Mouse (Mus musculus) CH12F3 (cell line): Measurements from ENCODE around the gene Plch2.

Experiments used
- in situ Hi-C: fragments of 300-500 bp; cut with MboI; formaldehyde crosslinking; loops from 2 replicates; pipeline ENCODE4 v1.14.3; 2020; ENCODE audit warnings: low sequenced_read_pairs

Plch2 gene

DNA sequence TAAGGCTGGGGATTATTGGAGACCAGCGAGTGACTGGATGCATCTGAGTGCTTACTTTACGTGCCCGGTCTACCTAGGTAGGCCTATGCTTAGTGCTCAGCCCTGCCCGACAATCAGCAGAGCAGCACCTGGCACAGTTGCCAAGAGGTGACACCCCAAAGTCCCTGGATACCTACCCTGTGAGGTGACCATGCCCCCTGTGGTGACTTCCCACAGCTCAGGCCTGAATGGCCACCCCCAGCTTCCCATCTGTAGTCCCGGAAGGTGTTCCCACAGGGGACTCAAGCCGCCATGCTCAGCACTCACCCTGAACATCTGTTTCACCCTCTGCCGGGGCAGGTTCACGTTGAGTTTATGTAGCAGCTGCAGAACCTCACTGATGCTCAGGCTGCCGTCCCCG lies 50.3 kb downstream of the Plch2 start:
- in situ Hi-C loops = no loop called here

DNA sequence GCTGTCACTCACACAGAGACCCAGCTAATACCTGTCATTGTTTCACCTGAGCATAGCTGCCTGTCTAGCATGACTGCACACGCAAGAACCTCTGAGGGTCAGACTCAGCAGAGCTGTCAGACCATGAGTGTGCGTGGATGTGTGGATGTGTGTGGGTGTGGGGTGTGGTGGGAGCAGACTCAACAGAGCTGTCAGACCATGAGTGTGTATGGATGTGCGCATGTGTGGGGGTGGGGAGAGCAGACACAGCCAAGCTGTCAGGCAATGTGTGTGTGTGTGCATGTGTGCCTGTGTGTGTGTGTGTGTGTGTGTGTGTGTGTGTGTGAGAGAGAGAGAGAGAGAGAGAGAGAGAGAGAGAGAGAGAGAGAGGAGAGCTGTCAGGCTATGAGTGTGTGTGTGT lies 51.3 kb downstream of the Plch2 start:
- in situ Hi-C loops = no loop called here

DNA sequence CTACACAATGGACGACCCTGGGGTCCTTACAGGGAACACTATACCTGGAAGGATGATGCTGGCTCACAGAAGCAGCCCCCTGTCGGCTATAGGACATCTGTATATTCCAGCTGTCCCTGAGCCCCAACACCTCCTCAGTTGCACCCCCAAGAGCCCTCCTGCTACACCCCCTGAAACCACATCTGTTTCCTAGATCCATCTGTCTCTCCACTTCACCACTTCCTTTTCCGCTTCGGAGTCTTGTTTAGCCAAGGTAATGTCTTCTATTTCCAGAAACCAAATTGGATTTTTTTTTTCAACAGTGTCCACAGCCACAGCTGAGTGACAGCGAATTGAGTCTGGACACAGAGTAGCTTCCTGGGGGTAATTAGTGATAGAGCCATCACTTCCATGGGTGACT lies 57.2 kb downstream of the Plch2 start:
- in situ Hi-C loops = no loop called here

DNA sequence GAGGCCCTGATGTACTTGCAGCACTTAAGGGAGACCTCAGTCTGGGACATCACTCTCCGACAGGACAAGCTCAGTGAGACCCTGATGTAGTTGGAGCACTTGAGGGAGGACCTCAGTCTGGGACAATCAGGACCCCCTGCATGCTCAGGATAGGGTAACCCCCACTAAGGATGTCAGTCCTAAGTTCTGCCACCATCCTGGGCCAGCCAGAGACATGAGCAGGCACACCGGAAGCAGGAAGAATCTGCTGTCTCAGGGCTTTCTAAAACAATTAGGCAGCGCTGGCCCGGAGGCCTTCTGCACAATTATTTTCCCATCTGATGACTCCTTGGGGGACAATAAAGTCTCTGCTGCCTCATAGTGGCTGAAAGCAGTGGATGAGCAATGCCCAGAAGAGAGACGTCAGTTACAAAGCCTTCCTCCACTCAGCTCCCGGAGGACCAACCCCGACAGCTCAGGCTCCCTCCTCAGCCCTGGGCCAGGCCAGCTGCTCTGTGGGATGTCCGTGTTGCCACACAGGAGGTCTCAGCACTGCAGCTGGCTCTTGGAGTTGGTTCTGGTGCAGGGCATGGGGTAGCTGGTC lies 59.9 kb downstream of the Plch2 start:
- in situ Hi-C loops = no loop called here

DNA sequence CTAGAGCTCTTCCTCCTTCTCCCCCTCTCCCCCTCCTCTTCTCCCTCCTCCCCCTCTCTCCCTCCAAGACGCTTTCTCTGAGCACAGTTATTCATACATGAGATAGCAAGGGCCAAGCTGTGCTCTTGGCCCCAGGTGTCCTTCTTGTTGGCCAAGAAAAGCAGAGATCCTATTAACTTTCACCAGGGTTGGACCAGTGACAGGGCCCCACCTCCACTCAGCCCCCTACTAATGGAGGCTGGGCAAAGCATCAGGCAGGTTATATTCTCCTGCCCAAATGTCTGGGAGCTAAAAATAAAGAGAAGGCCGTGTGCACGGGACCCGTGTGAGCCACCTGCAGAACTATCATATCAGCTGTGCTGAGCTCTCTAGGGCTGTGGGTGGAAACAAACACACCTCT lies 61.7 kb downstream of the Plch2 start:
- in situ Hi-C loops = no loop called here

DNA sequence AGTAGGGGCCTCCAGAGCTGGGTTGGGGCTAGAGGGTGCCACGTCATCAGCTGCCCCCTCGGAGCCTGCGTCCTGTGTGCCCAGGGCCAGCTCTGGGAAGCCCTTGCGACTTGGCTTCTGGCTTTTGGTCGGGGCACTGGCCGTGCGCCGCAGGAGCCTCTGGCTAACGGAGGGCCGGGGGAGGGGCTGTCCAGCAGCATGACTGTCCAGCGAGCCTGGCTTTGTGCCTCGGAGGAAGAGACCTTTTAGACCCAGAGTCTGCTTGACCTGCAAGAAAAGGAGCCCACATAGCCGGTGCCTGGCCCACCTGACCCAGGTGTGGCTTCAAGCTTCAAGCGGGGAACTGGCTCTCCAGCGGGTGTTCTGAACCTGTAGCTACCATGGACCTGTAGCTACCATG lies 69.8 kb downstream of the Plch2 start:
- in situ Hi-C loops = no loop called here

DNA sequence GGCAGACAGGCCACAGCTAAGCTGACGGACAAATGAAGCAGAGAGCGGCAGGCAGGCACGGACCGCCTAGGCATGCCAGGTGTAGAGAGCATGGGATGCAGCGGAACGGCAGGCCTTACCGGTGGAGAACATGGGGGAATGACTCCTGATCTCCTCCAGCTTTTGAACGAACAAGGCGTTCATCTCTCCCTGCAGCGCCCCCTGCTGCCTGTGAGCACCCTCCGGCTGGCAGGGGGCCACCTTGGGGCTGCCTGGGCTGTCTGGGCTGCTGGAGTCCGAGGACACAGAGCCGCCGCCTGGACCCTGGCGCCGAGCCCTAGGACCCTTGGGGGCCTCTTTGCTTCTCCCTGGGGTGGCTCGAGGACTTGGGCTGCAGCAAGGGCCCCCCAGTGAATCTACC lies 70.5 kb downstream of the Plch2 start:
- in situ Hi-C loops = no loop called here

DNA sequence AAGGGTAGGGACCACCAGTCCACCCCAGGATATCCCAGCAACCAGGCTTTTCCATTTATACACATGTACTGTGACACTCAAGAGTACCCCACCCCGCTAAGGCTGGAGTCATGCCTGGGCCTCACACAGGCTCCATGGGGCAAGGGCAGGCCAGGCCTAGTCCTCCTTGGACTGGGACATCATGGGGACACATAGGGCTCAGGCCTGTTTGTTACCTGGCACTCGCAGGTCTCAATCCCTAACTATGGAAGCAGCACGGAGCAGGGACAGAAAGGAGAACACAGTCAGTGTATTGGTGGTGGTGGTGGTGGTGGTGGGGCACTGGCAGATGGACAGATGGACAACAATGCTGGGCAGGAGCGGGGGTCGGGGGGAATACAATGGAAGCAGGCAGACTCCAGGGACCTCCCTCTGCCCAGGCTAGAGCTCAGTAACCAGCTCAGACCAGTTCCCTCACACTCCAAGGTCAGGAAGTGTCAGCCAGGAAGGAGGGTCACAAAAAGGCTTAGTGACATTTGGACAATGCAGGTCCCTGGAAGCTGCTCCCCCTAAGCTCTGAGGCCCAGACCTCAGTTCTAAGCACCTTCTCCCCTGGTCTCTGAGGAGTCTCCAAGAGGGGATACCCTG lies 71.3 kb downstream of the Plch2 start:
- in situ Hi-C loops = no loop called here

DNA sequence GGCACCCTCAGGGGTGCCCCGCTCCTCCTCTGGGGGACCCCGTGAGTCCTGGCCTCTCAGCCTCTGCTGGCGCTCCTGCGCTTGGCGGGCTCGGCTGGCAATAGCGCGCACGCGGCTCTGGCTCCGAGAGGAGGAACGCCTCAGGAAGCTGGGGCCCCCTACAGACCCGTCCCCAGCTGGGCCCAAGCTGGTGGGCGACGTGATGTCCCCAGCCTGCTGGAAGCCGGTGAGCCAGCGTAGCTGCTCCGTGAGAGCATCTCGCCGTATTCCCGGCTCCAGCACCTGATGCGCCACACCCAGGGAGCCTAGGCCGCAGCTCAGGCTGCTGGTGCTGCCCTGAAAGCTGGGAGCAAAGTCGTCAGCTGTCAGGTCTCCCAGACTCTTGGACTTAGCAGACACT lies 72.8 kb downstream of the Plch2 start:
- in situ Hi-C loops = no loop called here

DNA sequence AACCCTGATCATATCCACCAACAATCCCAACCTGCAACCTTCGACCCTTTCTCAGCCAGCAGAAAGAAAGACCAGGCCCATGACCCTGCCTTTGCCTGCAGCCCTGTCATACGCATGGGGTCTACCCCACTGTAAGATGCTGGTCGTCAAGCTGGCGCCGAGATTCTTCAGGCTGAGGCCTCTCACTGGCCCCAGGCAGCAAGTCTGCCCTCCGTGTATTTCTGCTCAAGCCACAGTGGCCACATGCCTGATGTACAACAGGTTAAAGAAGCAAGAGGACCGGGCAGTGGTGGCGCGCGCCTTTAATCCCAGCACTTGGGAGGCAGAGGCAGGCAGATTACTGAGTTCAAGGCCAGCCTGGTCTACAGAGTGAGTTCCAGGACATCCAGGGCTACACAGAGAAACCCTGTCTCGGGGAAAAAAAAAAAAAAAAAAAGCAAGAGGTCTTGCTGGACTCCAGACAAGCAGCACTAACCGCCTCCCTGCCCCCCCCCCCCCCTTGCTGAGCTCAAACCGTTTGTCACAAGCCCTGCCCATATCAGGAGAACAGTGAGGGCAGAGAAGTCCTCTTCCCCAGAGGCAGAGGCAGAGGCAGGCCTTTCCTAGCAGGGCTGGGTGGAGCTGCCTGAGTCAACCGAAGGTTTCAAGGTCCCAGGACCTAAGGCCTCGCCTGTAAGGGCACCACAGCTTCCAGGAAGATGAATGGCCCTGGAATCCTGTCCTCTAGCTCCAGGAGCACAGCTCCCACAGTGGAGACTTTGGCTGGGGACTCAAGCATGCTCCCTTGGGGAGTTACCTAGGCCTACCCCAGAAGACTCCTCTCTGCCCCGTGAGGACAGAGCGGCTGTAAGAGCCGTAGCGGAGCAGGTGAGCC lies 74.1 kb downstream of the Plch2 start:
- in situ Hi-C loops = no loop called here

DNA sequence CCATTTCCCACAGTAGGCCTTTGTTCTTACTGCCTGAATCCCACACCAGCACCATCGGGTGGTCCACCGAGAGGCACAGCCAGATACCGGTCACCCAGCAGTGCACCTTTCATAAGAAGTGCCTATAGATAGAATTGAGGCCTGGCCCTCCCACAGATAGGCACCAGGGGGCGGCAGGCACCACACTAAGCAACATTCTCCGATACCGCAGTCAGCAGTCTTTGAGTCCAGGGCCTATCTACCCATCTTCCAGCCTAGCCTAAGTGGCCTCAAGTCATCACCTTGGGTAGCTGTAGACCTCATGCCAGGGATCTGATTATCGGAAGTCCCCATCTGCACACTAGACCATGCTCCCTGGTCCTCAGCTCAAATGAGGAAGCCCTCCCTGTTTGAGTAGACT lies 75.1 kb downstream of the Plch2 start:
- in situ Hi-C loops = no loop called here

DNA sequence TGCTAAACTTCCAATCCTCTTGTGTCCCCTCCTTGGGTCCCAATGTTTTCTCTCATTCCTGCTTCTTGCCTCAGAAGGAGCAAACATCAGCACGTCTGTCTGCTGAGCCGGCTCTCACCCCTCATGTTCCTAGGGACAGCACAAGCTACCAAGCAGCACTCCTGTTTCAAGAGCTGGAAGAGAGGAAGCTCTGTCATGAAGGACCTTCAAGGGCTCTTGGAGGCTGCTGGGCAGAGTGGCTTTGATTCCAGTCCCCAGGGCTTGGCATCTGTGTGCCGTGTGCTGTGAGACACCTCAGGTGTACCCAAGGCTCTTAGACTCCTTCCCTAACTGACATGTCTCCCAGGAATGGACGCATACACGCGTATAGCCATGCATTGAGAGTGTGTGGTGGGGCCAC lies 75.5 kb downstream of the Plch2 start:
- in situ Hi-C loops = no loop called here

DNA sequence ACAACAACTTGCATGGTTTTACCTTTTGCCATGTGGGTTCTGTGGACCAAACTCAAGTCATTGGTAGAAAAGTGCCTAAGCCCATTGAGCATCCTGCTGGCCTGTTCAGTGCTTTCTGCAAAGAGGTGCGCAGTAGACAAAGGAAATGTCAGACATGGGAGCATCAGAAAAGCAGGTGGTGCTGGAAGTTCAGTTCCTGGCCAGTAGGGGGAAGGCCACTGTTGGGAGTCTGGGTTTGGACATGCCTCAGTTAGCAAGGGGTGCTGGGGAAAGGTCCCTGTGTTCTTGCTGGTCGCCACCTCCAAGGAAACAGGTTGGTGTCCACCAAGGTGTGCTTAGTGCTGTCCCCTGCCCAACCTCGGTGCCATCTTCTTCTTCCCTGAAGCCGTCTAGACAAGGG lies 76.5 kb downstream of the Plch2 start:
- in situ Hi-C loops = no loop called here

DNA sequence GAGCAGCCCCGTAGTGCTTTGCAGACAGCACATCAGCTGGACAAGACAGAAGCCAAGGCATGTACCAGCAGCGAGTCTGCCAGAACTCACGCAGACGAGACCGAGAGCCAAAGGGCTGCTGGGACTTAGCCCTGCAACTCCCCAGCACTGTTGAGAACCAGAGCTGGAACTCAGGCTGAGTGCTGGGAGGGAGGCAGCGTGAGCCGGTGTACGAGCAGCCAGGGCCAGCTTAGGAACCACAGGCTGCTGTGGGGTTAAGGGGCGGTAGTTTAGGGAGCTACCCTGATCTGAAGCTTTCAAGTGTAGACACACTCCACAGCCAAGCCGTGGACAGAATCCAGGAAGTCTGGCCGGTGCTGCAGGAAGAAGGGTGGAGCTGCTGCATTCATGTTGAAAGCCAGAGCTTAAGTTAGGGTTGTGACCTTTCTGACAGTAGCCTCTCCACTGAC lies 82.4 kb downstream of the Plch2 start:
- in situ Hi-C loops = loop anchor here (10.0 to 25.0 kb wide), 2 partner anchors 88 to 271 kb away; partner anchors contain the start of genes Faap20, Pex10 and Plch2

DNA sequence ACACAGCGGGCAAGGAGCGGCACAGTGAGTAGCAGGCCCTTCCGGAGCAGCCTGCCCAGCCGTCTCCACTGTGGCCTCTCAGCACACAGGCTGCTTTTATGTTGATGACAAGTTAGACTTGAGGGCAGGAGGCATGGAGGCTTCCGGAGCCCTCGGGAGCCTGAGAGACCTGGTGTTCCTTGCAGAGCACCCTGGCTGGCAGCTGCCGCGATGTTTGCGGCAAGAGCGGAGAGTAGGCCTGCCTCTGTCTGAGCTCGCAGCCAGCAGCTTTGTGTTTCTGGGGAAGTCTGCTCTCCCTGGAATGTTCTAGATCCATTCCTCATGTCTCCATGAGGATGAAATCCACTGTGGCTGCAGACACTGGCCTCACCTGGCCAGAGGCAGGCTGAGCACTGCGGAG lies 84.0 kb downstream of the Plch2 start:
- in situ Hi-C loops = loop anchor here (10.0 to 25.0 kb wide), 2 partner anchors 90 to 272 kb away; partner anchors contain the start of genes Faap20, Pex10 and Plch2

DNA sequence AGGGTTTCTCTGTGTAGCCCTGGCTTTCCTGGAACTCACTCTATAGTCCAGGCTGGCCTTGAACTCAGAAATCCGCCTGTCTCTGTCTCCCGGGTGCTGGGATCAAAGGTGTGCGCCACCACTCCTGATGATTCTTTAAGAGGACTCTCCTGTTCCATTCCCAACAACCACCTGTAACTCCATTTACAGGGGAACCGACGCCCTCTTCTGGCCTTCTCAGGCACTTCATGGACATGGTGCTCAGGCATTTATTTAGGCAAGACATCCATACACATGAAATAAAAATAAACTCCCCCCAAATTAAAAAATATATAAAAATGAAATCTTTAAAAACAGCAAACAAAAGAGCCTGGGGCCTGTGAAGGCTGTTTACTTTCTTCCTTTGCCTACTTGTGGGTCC lies 89.4 kb downstream of the Plch2 start:
- in situ Hi-C loops = loop anchor here (25.0 kb wide), 1 partner anchor 95 kb away; the partner anchor contains the start of genes Pex10 and Plch2

DNA sequence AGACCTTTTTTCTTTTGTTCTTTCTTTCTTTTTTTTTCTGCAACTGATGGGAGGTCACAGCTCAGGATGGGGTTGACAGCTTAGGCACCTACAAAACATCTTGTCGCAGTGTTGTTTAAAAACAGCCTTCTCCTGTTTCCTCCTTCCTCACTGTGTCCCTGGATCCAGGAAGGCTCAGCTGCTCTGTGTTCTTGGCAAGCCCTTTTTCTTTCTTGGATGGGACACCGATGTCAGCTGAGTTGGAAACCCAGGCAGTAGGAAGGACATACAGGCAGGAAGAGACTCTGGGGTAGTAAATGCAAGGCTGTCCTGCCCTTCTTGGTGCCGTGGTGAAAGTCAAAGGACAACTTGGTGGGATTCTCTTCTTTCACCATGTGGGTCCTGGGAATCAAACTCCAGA lies 90.7 kb downstream of the Plch2 start:
- in situ Hi-C loops = loop anchor here (25.0 kb wide), 1 partner anchor 96 kb away; the partner anchor contains the start of genes Pex10 and Plch2

DNA sequence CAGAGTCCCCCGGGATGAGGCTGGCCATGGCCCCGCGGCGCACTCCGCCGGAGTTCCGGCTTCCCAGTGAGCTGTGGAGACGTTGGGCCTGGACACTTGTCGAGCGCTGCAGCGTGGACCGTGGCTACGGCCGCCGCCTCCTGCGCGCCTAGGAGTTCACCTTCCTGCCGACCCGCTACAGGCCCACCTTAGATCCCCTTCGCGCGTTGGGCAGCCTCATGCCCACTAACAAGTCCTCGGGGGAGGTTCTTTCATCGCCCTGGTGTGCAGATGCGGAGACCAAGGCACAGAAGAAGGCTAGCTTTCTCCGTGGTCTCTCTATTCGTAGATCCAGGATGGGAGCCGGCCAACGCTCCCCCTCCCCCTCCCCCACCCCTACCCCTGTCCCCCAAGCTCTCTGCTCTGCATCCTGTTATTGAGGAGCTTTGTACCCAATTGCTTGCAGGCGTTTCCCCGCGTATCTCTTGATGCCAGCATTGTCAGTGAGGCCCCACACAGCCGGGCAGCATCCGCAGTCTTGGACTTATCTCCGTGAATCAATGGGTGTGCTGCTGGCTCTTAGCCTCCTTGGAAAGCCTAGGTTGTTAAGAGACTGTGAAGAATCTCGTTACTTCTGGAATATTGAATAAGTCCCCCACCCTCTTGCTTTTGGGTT lies 91.9 kb downstream of the Plch2 start:
- in situ Hi-C loops = loop anchor here (25.0 kb wide), 1 partner anchor 98 kb away; the partner anchor contains the start of genes Pex10 and Plch2

DNA sequence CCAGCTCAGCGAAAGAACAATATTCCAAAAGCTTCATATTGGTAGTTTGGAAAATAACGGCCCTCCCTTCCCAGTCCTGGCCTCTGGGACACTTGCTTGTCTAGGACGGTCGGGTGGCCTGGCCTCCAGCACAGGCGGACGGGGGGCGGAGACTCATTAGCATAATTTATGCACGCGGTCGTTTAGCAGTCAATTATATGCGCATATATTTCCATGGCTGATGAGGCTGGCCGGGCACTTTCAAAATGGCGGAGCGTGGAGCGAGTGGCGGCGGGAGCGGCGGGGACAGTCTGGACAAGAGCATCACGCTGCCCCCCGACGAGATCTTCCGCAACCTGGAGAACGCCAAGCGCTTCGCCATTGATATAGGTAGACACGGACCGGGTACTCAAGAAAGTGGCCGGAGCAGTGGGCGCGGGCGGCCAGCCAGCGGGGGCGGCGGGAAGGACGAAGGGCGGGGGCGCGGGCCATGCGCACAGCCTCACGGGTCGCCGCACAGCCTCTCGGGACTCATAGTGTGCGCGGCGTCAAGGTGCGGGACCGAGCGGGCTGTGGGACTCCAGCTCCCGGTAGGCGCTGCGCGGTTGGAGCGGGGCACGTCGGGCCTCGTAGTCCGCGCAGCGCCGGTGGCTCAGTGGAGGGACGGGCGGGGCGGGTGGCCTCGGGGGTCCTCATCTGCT lies 92.5 kb downstream of the Plch2 start, which contains the start of gene Pank4:
Gene Pank4 (plus strand): TSS at position 223 of the 680 bp plus-strand sequence.
- in situ Hi-C loops = loop anchor here (25.0 kb wide), 1 partner anchor 98 kb away; the partner anchor contains the start of genes Pex10 and Plch2

DNA sequence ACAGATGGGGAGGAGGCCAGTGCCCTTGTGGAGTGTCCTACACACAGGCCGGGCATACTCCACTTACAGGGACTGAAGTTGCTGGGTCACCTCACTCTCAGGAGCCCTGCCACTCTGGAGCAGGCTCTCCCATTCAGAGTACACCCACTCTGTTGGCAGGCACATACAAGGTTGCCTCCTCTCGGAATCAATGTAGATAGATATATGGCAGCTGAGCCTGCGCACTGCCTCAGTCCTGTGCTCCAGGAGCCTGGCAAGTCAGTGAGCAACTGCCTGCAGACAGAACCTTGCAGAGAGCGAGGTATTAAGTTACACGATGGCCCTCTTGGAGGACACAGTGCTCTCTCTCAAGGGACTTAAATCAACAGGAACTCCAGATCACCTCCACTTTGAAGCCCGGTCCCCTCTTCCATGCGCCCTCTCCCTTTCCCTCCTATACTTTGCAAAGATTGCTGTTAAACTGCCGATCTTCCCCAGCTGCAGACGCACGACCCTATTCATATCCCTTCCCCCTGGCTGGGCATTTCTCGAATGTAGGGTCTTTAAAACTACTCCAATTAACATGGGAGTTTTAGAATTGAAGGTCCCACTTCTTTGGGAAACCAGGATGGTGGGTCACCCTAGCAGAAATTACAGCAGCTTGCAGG lies 93.3 kb downstream of the Plch2 start:
- in situ Hi-C loops = loop anchor here (25.0 kb wide), 1 partner anchor 99 kb away; the partner anchor contains the start of genes Pex10 and Plch2
